ENCODE assay signal across 8 mouse cellular contexts in genomic region chr17:33524806-33525373, GRCm38 (mm10). TPM values are rescaled to one million over a fixed set of nuclear protein-coding genes. Genes with fewer than 3 reads are reported as not detected.
DNase-seq lines count a peak whose midpoint lies in the region; ATAC-seq and TF ChIP-seq lines count a peak whose summit lies in the region.

No protein-coding gene starts in this region.

- H3K9me3 ChIP-seq in heart, postnatal 0 days (replicated peaks; ENCODE audit: control insufficient read depth, low read length): no peaks in the 10 kb centered on the region
- H3K9me3 ChIP-seq in liver, embryonic 11.5 days (ENCODE audit: control insufficient read depth, low read length): no peaks in the 10 kb centered on the region

- peak overlapping the region; percentile 83 for H3K27ac ChIP-seq in cerebellum, adult 2 months (ENCODE audit: insufficient read depth, low read length)
- peak overlapping the region; percentile 79 for H3K27ac ChIP-seq in heart, postnatal 0 days (ENCODE audit: low read depth)
- H3K27ac ChIP-seq in liver, embryonic 11.5 days (ENCODE audit: low read depth, low read length): peak overlapping the region; percentile 45

- no peak for TF ChIP-seq EP300 in heart, postnatal 0 days (IDR thresholded peaks at IDR 0.05; ENCODE audit: low read depth)

- TF ChIP-seq POLR2A in cerebellum, adult 2 months (IDR thresholded peaks at IDR 0.05; ENCODE audit: borderline replicate concordance, insufficient read depth, low read length): no peak

- peaks cover 9% of the 10 kb centered on the region for H3K4me1 ChIP-seq in cerebellum, adult 2 months (ENCODE audit: control insufficient read depth, insufficient read depth, low read length)
- H3K4me1 ChIP-seq in heart, postnatal 0 days (ENCODE audit: control insufficient read depth, insufficient read depth): peaks cover 9% of the 10 kb centered on the region; the same call in 1 of the 2 replicates
- H3K4me1 ChIP-seq in liver, embryonic 11.5 days (replicated peaks; ENCODE audit: control insufficient read depth, insufficient read depth, low read length): peaks cover 12% of the 10 kb centered on the region

- peak; percentile 16; the same call in 1 of the 2 replicates for ATAC-seq in heart, postnatal 0 days (ENCODE audit: insufficient read depth, low read depth)
- ATAC-seq in liver, embryonic 11.5 days (replicated peaks; ENCODE audit: low FRiP score): peak; percentile 15; the same call in 1 of the 2 replicates

- H3K4me3 ChIP-seq in cerebellum, adult 2 months (replicated peaks; ENCODE audit: insufficient read depth, low read depth, low read length): peak overlapping the region; percentile 81
- peak overlapping the region; percentile 75 for H3K4me3 ChIP-seq in heart, postnatal 0 days (ENCODE audit: low read depth, low read length)
- peak overlapping the region; percentile 64 for H3K4me3 ChIP-seq in liver, embryonic 11.5 days (ENCODE audit: low read depth, low read length)

- H3K36me3 ChIP-seq in heart, postnatal 0 days (replicated peaks; ENCODE audit: control insufficient read depth, insufficient read depth, low read length): peaks cover 19% of the 10 kb centered on the region
- peaks cover 4% of the 10 kb centered on the region; the same call in 1 of the 2 replicates for H3K36me3 ChIP-seq in liver, embryonic 11.5 days (ENCODE audit: control insufficient read depth, insufficient read depth, low read length)

- no peak for DNase-seq in cerebellum, adult 2 months
- DNase-seq in cerebellum, postnatal 10 days: no peak
- peak; percentile 55 for DNase-seq in embryo, embryonic 9.5 days (ENCODE audit: extremely low spot score)
- DNase-seq in heart, postnatal 0 days (ENCODE audit: low spot score): no peak
- peak; percentile 47 for DNase-seq in liver, embryonic 11.5 days (ENCODE audit: low spot score)
- DNase-seq in neural tube, embryonic 10.5 days (ENCODE audit: extremely low spot score, low spot score): peak; percentile 56
- DNase-seq in adrenal gland, adult 8-10 months: no peak
- DNase-seq in cerebellum, adult 9-10 months: no peak

- peak overlapping the region; percentile 89 for H3K4me2 ChIP-seq in heart, postnatal 0 days (ENCODE audit: low read depth, low read length)
- peak overlapping the region; percentile 72 for H3K4me2 ChIP-seq in liver, embryonic 11.5 days

- H3K9ac ChIP-seq in heart, postnatal 0 days (replicated peaks; ENCODE audit: low read depth, low read length): peak overlapping the region; percentile 72; the same call in 1 of the 2 replicates
- peak overlapping the region; percentile 73 for H3K9ac ChIP-seq in liver, embryonic 11.5 days (ENCODE audit: low read depth, low read length)

- 21% methylated on average over 2 of the region's 2 CpGs for WGBS in cerebellum, adult 2 months
- 47% methylated on average over 2 of the region's 2 CpGs for WGBS in heart, postnatal 0 days
- 21% methylated on average over 2 of the region's 2 CpGs for WGBS in liver, embryonic 11.5 days

- TF ChIP-seq CTCF in cerebellum, adult 2 months (IDR thresholded peaks at IDR 0.05; ENCODE audit: borderline replicate concordance, insufficient read depth, low read depth, low read length): no peak
- no peak for TF ChIP-seq CTCF in heart, postnatal 0 days (IDR thresholded peaks at IDR 0.05; ENCODE audit: low read depth)

- no peaks in the 10 kb centered on the region for H3K27me3 ChIP-seq in cerebellum, adult 2 months (ENCODE audit: control insufficient read depth, insufficient read depth, low read length)
- no peaks in the 10 kb centered on the region for H3K27me3 ChIP-seq in heart, postnatal 0 days (ENCODE audit: control insufficient read depth, insufficient read depth, low read length)
- no peaks in the 10 kb centered on the region for H3K27me3 ChIP-seq in liver, embryonic 11.5 days (replicated peaks; ENCODE audit: control insufficient read depth, insufficient read depth, low read length)

RNA-seq across cellular contexts. Expression of gene Adamts10, which starts 0.9 kb away (rescaled TPM):
- polyA plus RNA-seq in cerebellum, adult 2 months (2012; rRNA removed): 205 and 251 TPM in 2 replicates
- total RNA-seq in heart, postnatal 0 days (2014; rRNA removed; ENCODE audit: low replicate concordance): 17.0 and 34.7 TPM in 2 replicates
- 13.6 and 14.8 TPM in 2 replicates for polyA plus RNA-seq in heart, postnatal 0 days (2015; fragmentation: Nextera tagmentation; extraction: Ambion mirVana)
- 26.8 and 33.3 TPM in 2 replicates for polyA plus RNA-seq in liver, embryonic 11.5 days (2014; fragmentation: Nextera tagmentation; extraction: Ambion mirVana)
- total RNA-seq in adrenal gland, adult 8-10 months (2022): 10 to 100 TPM; 26.5 to 40.7 (median 30.1) TPM

RNA-seq across cellular contexts. Expression of gene Myo1f, which starts 30.6 kb away (rescaled TPM):
- 0.86 and 1.0 TPM in 2 replicates for polyA plus RNA-seq in cerebellum, adult 2 months (2012; rRNA removed)
- total RNA-seq in heart, postnatal 0 days (2014; rRNA removed; ENCODE audit: low replicate concordance): 2.6 and 3.0 TPM in 2 replicates
- polyA plus RNA-seq in heart, postnatal 0 days (2015; fragmentation: Nextera tagmentation; extraction: Ambion mirVana): 1.1 and 1.6 TPM in 2 replicates
- polyA plus RNA-seq in liver, embryonic 11.5 days (2014; fragmentation: Nextera tagmentation; extraction: Ambion mirVana): 8.1 and 9.8 TPM in 2 replicates
- 10 to 100 TPM in 1 of 4 experiments, 1 to 10 TPM in 3; 4.3 to 11.1 (median 6.1) TPM for total RNA-seq in adrenal gland, adult 8-10 months (2022)

Comparison
In these comparisons a context has a peak if more than half of its experiments do, and no peak if none do; other contexts are left out.
1. DNase-seq: peak in embryo, embryonic 9.5 days (single experiment), liver, embryonic 11.5 days (single experiment) and neural tube, embryonic 10.5 days (single experiment); none in cerebellum, adult 2 months (0 of 2), cerebellum, postnatal 10 days (0 of 2), heart, postnatal 0 days (single experiment), adrenal gland, adult 8-10 months (single experiment) and cerebellum, adult 9-10 months (single experiment).
2. Peak in every context shown above with its lines, with median percentiles within 50 percentile points of each other: H3K27ac ChIP-seq and H3K4me3 ChIP-seq.